Mouse (Mus musculus) embryonic facial prominence, embryonic 11.5 days (tissue): ENCODE results near the gene Thop1. TPM values are rescaled to one million over a fixed set of nuclear protein-coding genes. Genes with fewer than 3 reads are reported as not detected.

Experiments
- ATAC-seq: fragments of 200-750 bp; cut with Nextera tagmentation; replicated peaks from 2 replicates; pipeline ENCODE4 v1.8.0; 2017; ENCODE audit warnings: low read depth; ENCODE audit not compliant: insufficient number of reproducible peaks, low FRiP score, low TSS enrichment
- DNase-seq: peaks from one replicate; pipeline ENCODE4 v3.0.0-alpha.2; 2015; ENCODE audit warnings: low spot score
- H3K27ac ChIP-seq: fragments of 300-500 bp; sonication (generic); replicated peaks from 2 replicates; pipeline ENCODE4 v1.5.1; 2014; ENCODE audit warnings: mild to moderate bottlenecking, low read depth, low read length, control low read depth
- H3K27me3 ChIP-seq: fragments of 300-500 bp; sonication (generic); 2 replicates; pipeline ENCODE4 v1.6.1; 2014; ENCODE audit warnings: mild to moderate bottlenecking, low read length, moderate library complexity, mixed read lengths; ENCODE audit not compliant: control insufficient read depth, insufficient read depth
- H3K36me3 ChIP-seq: fragments of 300-500 bp; sonication (generic); replicated peaks from 2 replicates; pipeline ENCODE4 v1.6.1; 2014; ENCODE audit warnings: low read depth, mild to moderate bottlenecking, low read length, moderate library complexity, mixed read lengths; ENCODE audit not compliant: control insufficient read depth, insufficient read depth
- H3K4me1 ChIP-seq: fragments of 300-500 bp; sonication (generic); 2 replicates; pipeline ENCODE4 v1.6.1; 2014; ENCODE audit warnings: low read length, mixed read lengths; ENCODE audit not compliant: control insufficient read depth, insufficient read depth
- H3K4me2 ChIP-seq: fragments of 300-500 bp; sonication (generic); 2 replicates; pipeline ENCODE4 v1.6.1; 2014; ENCODE audit warnings: low read depth, mild to moderate bottlenecking, control low read depth, low read length, moderate library complexity
- H3K4me3 ChIP-seq: fragments of 300-500 bp; sonication (generic); 2 replicates; pipeline ENCODE4 v1.5.1; 2014; ENCODE audit warnings: low read depth, low read length, control low read depth
- H3K9ac ChIP-seq: fragments of 300-500 bp; sonication (generic); replicated peaks from 2 replicates; pipeline ENCODE4 v1.6.1; 2014; ENCODE audit warnings: mild to moderate bottlenecking, control low read depth, low read length
- H3K9me3 ChIP-seq: fragments of 300-500 bp; sonication (generic); replicated peaks from 2 replicates; pipeline ENCODE4 v1.6.1; 2016; ENCODE audit warnings: mild to moderate bottlenecking, low read length, inconsistent platforms, mixed read lengths; ENCODE audit not compliant: control insufficient read depth
- WGBS: fragments of 180-500 bp; shearing (Covaris S2); extraction: QIAGEN DNeasy Blood & Tissue Kit; methylation state at CpG from one replicate; pipeline ENCODE4 v1.1.7; 2014; 5-methylcytosine and 5-hydroxymethylcytosine counted together
- polyA plus RNA-seq: library from polyadenylated mRNA; unstranded; fragments of >200 nt; fragmentation: Nextera tagmentation; extraction: Ambion mirVana; gene quantifications from 2 replicates; pipeline ENCODE4 v1.2.1, GENCODE M21; 2014

The Thop1 gene
- 56.0 and 56.3 TPM in 2 replicates for polyA plus RNA-seq

- WGBS: under 1% methylated on average over 35 of the region's 35 CpGs
- H3K4me3 ChIP-seq: peak within 1 kb of the TSS; percentile 75
- H3K27ac ChIP-seq: peak within 1 kb of the TSS; percentile 47
- DNase-seq (peak; percentile 99), ATAC-seq (peak; percentile 90)
- H3K9ac ChIP-seq: peak within 1 kb of the TSS; percentile 84
- H3K27me3 ChIP-seq: no peaks in the 10 kb centered on the region
- H3K9me3 ChIP-seq: no peaks in the 10 kb centered on the region
- H3K4me1 ChIP-seq: peaks cover 3% of the 10 kb centered on the region; the same call in 1 of the 2 replicates
- H3K36me3 ChIP-seq: peaks cover 6% of the 10 kb centered on the region; the same call in 1 of the 2 replicates
- H3K4me2 ChIP-seq: peak within 1 kb of the TSS; percentile 70
Measured at GRCm38 (mm10) chr10:81069836-81070235, at the start of gene Thop1. Gene Thop1, plus strand, starts transcription at chr10:81070035.

- Histone ChIP-seq H3K9me3 (no peaks in the 10 kb centered on the region), H3K27me3 (peaks cover 19% of the 10 kb centered on the region), H3K4me3 (no peak overlapping the region), H3K4me2 (no peak overlapping the region), H3K36me3 (no peaks in the 10 kb centered on the region), H3K27ac (no peak overlapping the region), H3K4me1 (peaks cover under 1% of the 10 kb centered on the region; the same call in 1 of the 2 replicates), H3K9ac (no peak overlapping the region)
- 44% methylated on average over 2 of the region's 2 CpGs for WGBS
- ATAC-seq (no peak), DNase-seq (no peak)
Measured at GRCm38 (mm10) chr10:81020207-81020606, 49.6 kb upstream of the Thop1 start.

- H3K9ac ChIP-seq: no peak overlapping the region
- H3K27ac ChIP-seq: no peak overlapping the region
- no peak overlapping the region for H3K4me3 ChIP-seq
Measured at GRCm38 (mm10) chr10:81021547-81022110, 48.2 kb upstream of the Thop1 start.

GRCm38 (mm10) chr10:81022744-81023143, 47.1 kb upstream of the Thop1 start:
- Histone ChIP-seq H3K36me3 (no peaks in the 10 kb centered on the region), H3K27me3 (peaks cover 22% of the 10 kb centered on the region), H3K4me3 (no peak overlapping the region), H3K9ac (no peak overlapping the region), H3K9me3 (no peaks in the 10 kb centered on the region), H3K27ac (no peak overlapping the region), H3K4me2 (no peak overlapping the region), H3K4me1 (peaks cover 3% of the 10 kb centered on the region; the same call in 1 of the 2 replicates)
- DNase-seq (no peak), ATAC-seq (no peak)
- 70% methylated on average over 8 of the region's 8 CpGs for WGBS

More at GRCm38 (mm10) chr10:81021547-81022110, 48.2 kb upstream of the Thop1 start:
- ATAC-seq: no peak
- peaks cover 3% of the 10 kb centered on the region; the same call in 1 of the 2 replicates for H3K4me1 ChIP-seq
- H3K36me3 ChIP-seq: no peaks in the 10 kb centered on the region
- WGBS: 14% methylated on average over 26 of the region's 26 CpGs
- no peak for DNase-seq
- H3K27me3 ChIP-seq: peaks cover 22% of the 10 kb centered on the region
- H3K4me2 ChIP-seq: no peak overlapping the region
- H3K9me3 ChIP-seq: no peaks in the 10 kb centered on the region

- ATAC-seq: no peak; the same call in 1 of the 2 replicates
- no peaks in the 10 kb centered on the region for H3K36me3 ChIP-seq
- no peaks in the 10 kb centered on the region for H3K9me3 ChIP-seq
- H3K27ac ChIP-seq: no peak overlapping the region
- H3K27me3 ChIP-seq: peaks cover 22% of the 10 kb centered on the region
- WGBS: 76% methylated on average over 5 of the region's 5 CpGs
- no peak overlapping the region for H3K9ac ChIP-seq
- peaks cover 3% of the 10 kb centered on the region; the same call in 1 of the 2 replicates for H3K4me1 ChIP-seq
- no peak overlapping the region; the same call in 1 of the 2 replicates for H3K4me2 ChIP-seq
- H3K4me3 ChIP-seq: no peak overlapping the region
- DNase-seq: no peak
Measured at GRCm38 (mm10) chr10:81024346-81024937, 45.4 kb upstream of the Thop1 start.

- H3K4me1 ChIP-seq: peaks cover 3% of the 10 kb centered on the region; the same call in 1 of the 2 replicates
- peak overlapping the region; percentile 59 for H3K4me2 ChIP-seq
- no peak; the same call in 1 of the 2 replicates for ATAC-seq
- WGBS: 3% methylated on average over 22 of the region's 43 CpGs
- H3K27ac ChIP-seq: no peak overlapping the region
- H3K9me3 ChIP-seq: no peaks in the 10 kb centered on the region
- H3K36me3 ChIP-seq: no peaks in the 10 kb centered on the region
- peak; percentile 27 for DNase-seq
- H3K27me3 ChIP-seq: peaks cover 22% of the 10 kb centered on the region
- no peak overlapping the region; the same call in 1 of the 2 replicates for H3K9ac ChIP-seq
- H3K4me3 ChIP-seq: peak overlapping the region; percentile 29
Measured at GRCm38 (mm10) chr10:81025047-81025621, 44.7 kb upstream of the Thop1 start.

- no peak for DNase-seq
- peaks cover 22% of the 10 kb centered on the region for H3K27me3 ChIP-seq
Measured at GRCm38 (mm10) chr10:81025639-81026275, 44.1 kb upstream of the Thop1 start, which contains the start of gene Diras1. Gene Diras1, minus strand, starts transcription at chr10:81025662.

More at GRCm38 (mm10) chr10:81025639-81026275, 44.1 kb upstream of the Thop1 start, which contains the start of gene Diras1:
- Histone ChIP-seq H3K4me3 (peak within 1 kb of the TSS; percentile 29), H3K9me3 (no peaks in the 10 kb centered on the region), H3K4me2 (peak within 1 kb of the TSS; percentile 59), H3K4me1 (peaks cover 3% of the 10 kb centered on the region; the same call in 1 of the 2 replicates), H3K9ac (no peak within 1 kb of the TSS; the same call in 1 of the 2 replicates), H3K36me3 (no peaks in the 10 kb centered on the region; the same call in 1 of the 2 replicates), H3K27ac (no peak within 1 kb of the TSS)
- 50% methylated on average over 12 of the region's 12 CpGs for WGBS
- ATAC-seq: no peak
